Mouse (Mus musculus): Measurements from ENCODE around the gene Ndc1. TPM values are rescaled to one million over a fixed set of nuclear protein-coding genes. Genes with fewer than 3 reads are reported as not detected.

Ndc1 gene
- total and polyA plus RNA-seq, 3 experiments = 10.2 to 15.4 (median 11.3) TPM

GRCm38 (mm10) chr4:107372304-107372703 lies 4.7 kb downstream of the Ndc1 start:
- Histone ChIP-seq H3K4me3 (no peak overlapping the region), H3K27ac (no peak overlapping the region), H3K27me3 (ENCODE audit: control insufficient read depth, insufficient read depth, low read length) (no peaks in the 10 kb centered on the region), H3K79me2 (replicated peaks; ENCODE audit: control insufficient read depth, insufficient read depth, low read length) (no peaks in the 10 kb centered on the region), H3K36me3 (ENCODE audit: control insufficient read depth, insufficient read depth, low read length) (no peaks in the 10 kb centered on the region; the same call in 1 of the 2 replicates), H3K9ac (ENCODE audit: low read depth, low read length) (no peak overlapping the region), H3K4me1 (ENCODE audit: control insufficient read depth, insufficient read depth, low read length) (peaks cover 1% of the 10 kb centered on the region; the same call in 1 of the 2 replicates)
- DNase-seq = no peak
- TF ChIP-seq POLR2A (IDR thresholded peaks at IDR 0.05; ENCODE audit: insufficient read depth, low read depth, low read length) (no peak), CTCF (IDR thresholded peaks at IDR 0.05) (peak; percentile 29)
- WGBS = 70% methylated on average over 2 of the region's 2 CpGs
- intact Hi-C loops (cut with DNase I) = no loop called here

- no peak for DNase-seq
- no peaks in the 10 kb centered on the region for H3K27me3 ChIP-seq (ENCODE audit: control insufficient read depth, insufficient read depth, low read length)
- no peak overlapping the region for H3K4me3 ChIP-seq
- no peak for TF ChIP-seq POLR2A (IDR thresholded peaks at IDR 0.05; ENCODE audit: insufficient read depth, low read depth, low read length)
- TF ChIP-seq CTCF (IDR thresholded peaks at IDR 0.05) = no peak
- TF ChIP-seq EP300 (IDR thresholded peaks at IDR 0.05; ENCODE audit: insufficient read depth, low read depth, low read length) = no peak
- intact Hi-C loops (cut with DNase I) = no loop called here
- peak overlapping the region; percentile 22 for H3K27ac ChIP-seq
- no peaks in the 10 kb centered on the region for H3K36me3 ChIP-seq (ENCODE audit: control insufficient read depth, insufficient read depth, low read length)
- H3K4me1 ChIP-seq (ENCODE audit: control insufficient read depth, insufficient read depth, low read length) = no peaks in the 10 kb centered on the region
- WGBS = 28% methylated on average over 4 of the region's 4 CpGs
- no peaks in the 10 kb centered on the region for H3K79me2 ChIP-seq (replicated peaks; ENCODE audit: control insufficient read depth, insufficient read depth, low read length)
- no peak overlapping the region for H3K9ac ChIP-seq (ENCODE audit: low read depth, low read length)
Measured at GRCm38 (mm10) chr4:107374677-107375076, 7.1 kb downstream of the Ndc1 start.

GRCm38 (mm10) chr4:107378954-107379353 lies 11.4 kb downstream of the Ndc1 start:
- H3K4me3 ChIP-seq = no peak overlapping the region
- intact Hi-C loops (cut with DNase I) = no loop called here
- no peak overlapping the region for H3K27ac ChIP-seq
- no peaks in the 10 kb centered on the region for H3K27me3 ChIP-seq (ENCODE audit: control insufficient read depth, insufficient read depth, low read length)
- H3K36me3 ChIP-seq (ENCODE audit: control insufficient read depth, insufficient read depth, low read length) = no peaks in the 10 kb centered on the region
- H3K4me1 ChIP-seq (ENCODE audit: control insufficient read depth, insufficient read depth, low read length) = no peaks in the 10 kb centered on the region
- no peak for TF ChIP-seq POLR2A (IDR thresholded peaks at IDR 0.05; ENCODE audit: insufficient read depth, low read depth, low read length)
- TF ChIP-seq EP300 (IDR thresholded peaks at IDR 0.05; ENCODE audit: insufficient read depth, low read depth, low read length) = no peak
- TF ChIP-seq CTCF (IDR thresholded peaks at IDR 0.05) = no peak
- DNase-seq = no peak
- 78% methylated on average over 6 of the region's 6 CpGs for WGBS
- H3K79me2 ChIP-seq (replicated peaks; ENCODE audit: control insufficient read depth, insufficient read depth, low read length) = no peaks in the 10 kb centered on the region
- no peak overlapping the region for H3K9ac ChIP-seq (ENCODE audit: low read depth, low read length)

DNA sequence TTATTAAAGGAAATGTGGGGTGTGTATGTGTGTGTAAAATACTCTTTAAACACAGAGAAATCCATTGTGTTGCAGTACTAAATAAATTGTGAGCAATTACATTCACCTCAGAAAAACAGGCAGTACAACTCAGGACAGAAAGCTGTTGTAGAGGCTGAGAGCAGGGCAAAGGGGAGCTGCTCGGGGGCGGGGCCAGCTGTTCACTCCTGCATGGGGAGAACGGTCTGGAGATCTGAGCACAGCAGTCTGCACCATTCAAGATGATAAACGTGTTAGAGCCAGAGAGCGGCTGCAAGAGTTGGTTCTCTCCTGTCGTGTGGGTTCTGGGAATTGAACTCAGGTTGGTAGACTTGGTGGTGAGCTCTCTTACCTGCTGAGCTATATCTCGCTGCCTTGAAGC lies 13.3 kb downstream of the Ndc1 start:
- no peaks in the 10 kb centered on the region for H3K36me3 ChIP-seq (ENCODE audit: control insufficient read depth, insufficient read depth, low read length)
- intact Hi-C loops (cut with DNase I) = no loop called here
- no peak overlapping the region for H3K27ac ChIP-seq
- H3K4me1 ChIP-seq (ENCODE audit: control insufficient read depth, insufficient read depth, low read length) = no peaks in the 10 kb centered on the region
- no peak overlapping the region for H3K4me3 ChIP-seq
- no peak for DNase-seq
- H3K27me3 ChIP-seq (ENCODE audit: control insufficient read depth, insufficient read depth, low read length) = no peaks in the 10 kb centered on the region
- no peak overlapping the region for H3K9ac ChIP-seq (ENCODE audit: low read depth, low read length)
- TF ChIP-seq CTCF (IDR thresholded peaks at IDR 0.05) (no peak), EP300 (IDR thresholded peaks at IDR 0.05; ENCODE audit: insufficient read depth, low read depth, low read length) (no peak), POLR2A (IDR thresholded peaks at IDR 0.05; ENCODE audit: insufficient read depth, low read depth, low read length) (no peak)
- 82% methylated on average over 7 of the region's 7 CpGs for WGBS
- no peaks in the 10 kb centered on the region for H3K79me2 ChIP-seq (replicated peaks; ENCODE audit: control insufficient read depth, insufficient read depth, low read length)

GRCm38 (mm10) chr4:107387038-107387437 lies 19.5 kb downstream of the Ndc1 start:
- WGBS = 74% methylated on average over 4 of the region's 4 CpGs
- Histone ChIP-seq H3K27ac (no peak overlapping the region), H3K9ac (ENCODE audit: low read depth, low read length) (no peak overlapping the region), H3K27me3 (ENCODE audit: control insufficient read depth, insufficient read depth, low read length) (no peaks in the 10 kb centered on the region), H3K36me3 (ENCODE audit: control insufficient read depth, insufficient read depth, low read length) (no peaks in the 10 kb centered on the region), H3K4me3 (no peak overlapping the region), H3K4me1 (ENCODE audit: control insufficient read depth, insufficient read depth, low read length) (no peaks in the 10 kb centered on the region), H3K79me2 (replicated peaks; ENCODE audit: control insufficient read depth, insufficient read depth, low read length) (no peaks in the 10 kb centered on the region)
- no peak for TF ChIP-seq CTCF (IDR thresholded peaks at IDR 0.05)
- no peak for TF ChIP-seq POLR2A (IDR thresholded peaks at IDR 0.05; ENCODE audit: insufficient read depth, low read depth, low read length)
- intact Hi-C loops (cut with DNase I) = no loop called here
- DNase-seq = peak in 1 of 2 experiments; percentile 36

- no peak for DNase-seq
- Histone ChIP-seq H3K27ac (no peak overlapping the region), H3K36me3 (ENCODE audit: control insufficient read depth, insufficient read depth, low read length) (no peaks in the 10 kb centered on the region), H3K27me3 (ENCODE audit: control insufficient read depth, insufficient read depth, low read length) (no peaks in the 10 kb centered on the region), H3K4me3 (no peak overlapping the region), H3K9ac (ENCODE audit: low read depth, low read length) (no peak overlapping the region), H3K79me2 (replicated peaks; ENCODE audit: control insufficient read depth, insufficient read depth, low read length) (no peaks in the 10 kb centered on the region), H3K4me1 (ENCODE audit: control insufficient read depth, insufficient read depth, low read length) (no peaks in the 10 kb centered on the region)
- intact Hi-C loops (cut with DNase I) = no loop called here
- no peak for TF ChIP-seq POLR2A (IDR thresholded peaks at IDR 0.05; ENCODE audit: insufficient read depth, low read depth, low read length)
- no peak for TF ChIP-seq CTCF (IDR thresholded peaks at IDR 0.05)
- no peak for TF ChIP-seq EP300 (IDR thresholded peaks at IDR 0.05; ENCODE audit: insufficient read depth, low read depth, low read length)
- 90% methylated on average over 8 of the region's 8 CpGs for WGBS
Measured at GRCm38 (mm10) chr4:107387465-107387864, 19.9 kb downstream of the Ndc1 start.

Measured in heart, adult 2 months (tissue).